Mouse (Mus musculus) MEL (cell line): ENCODE results near the gene Rnf220. TPM values are rescaled to one million over a fixed set of nuclear protein-coding genes. Genes with fewer than 3 reads are reported as not detected.

Experiments
- DNase-seq: peaks from one replicate; pipeline ENCODE4 v3.0.0; 2011; ENCODE audit warnings: low read depth, low spot score
- H3K27ac ChIP-seq: 2 replicates; pipeline ENCODE4 v1.5.1; 2012; ENCODE audit warnings: low read depth, mild to moderate bottlenecking, control low read depth, low read length, moderate library complexity; ENCODE audit not compliant: control insufficient read depth
- H3K27me3 ChIP-seq, 2 experiments: fragments of 150-350 bp in 1 of 2; sonication (generic) in 1 of 2; 2 replicates each; pipeline ENCODE4 v1.6.1; 2012; ENCODE audit warnings: low read length in 2 of 2, mild to moderate bottlenecking in 2 of 2, improper control_type of control experiment in 1 of 2, moderate library complexity in 1 of 2; ENCODE audit not compliant: insufficient read depth in 2 of 2, control insufficient read depth in 1 of 2
- H3K36me3 ChIP-seq, 2 experiments: 2 replicates each; pipeline ENCODE4 v1.6.1; 2012 to 2014; ENCODE audit warnings: low read length in 2 of 2, improper control_type of control experiment in 1 of 2, inconsistent platforms in 1 of 2, mild to moderate bottlenecking in 1 of 2; ENCODE audit not compliant: insufficient read depth in 2 of 2, control insufficient read depth in 1 of 2
- H3K4me1 ChIP-seq, 2 experiments: fragments of 150-350 bp in 1 of 2; sonication (generic) in 1 of 2; 2 replicates each; pipeline ENCODE4 v1.6.1; 2012; ENCODE audit warnings: low read length in 2 of 2, improper control_type of control experiment in 1 of 2, mild to moderate bottlenecking in 1 of 2; ENCODE audit not compliant: insufficient read depth in 2 of 2, control insufficient read depth in 1 of 2
- H3K4me3 ChIP-seq, 2 experiments: fragments of 150-350 bp in 1 of 2; sonication (generic) in 1 of 2; 2 replicates each; pipeline ENCODE4 v1.5.1; 2012; ENCODE audit warnings: low read depth in 2 of 2, low read length in 2 of 2, mild to moderate bottlenecking in 2 of 2, moderate library complexity in 2 of 2, control low read depth in 1 of 2, improper control_type of control experiment in 1 of 2; ENCODE audit not compliant: control insufficient read depth in 1 of 2, insufficient read depth in 1 of 2
- H3K79me2 ChIP-seq: 2 replicates; pipeline ENCODE4 v1.6.1; 2012; ENCODE audit warnings: mild to moderate bottlenecking, low read length, moderate library complexity; ENCODE audit not compliant: control insufficient read depth, poor library complexity, insufficient read depth
- H3K9ac ChIP-seq: 2 replicates; pipeline ENCODE4 v1.6.1; 2012; ENCODE audit warnings: low read depth, mild to moderate bottlenecking, control low read depth, low read length, moderate library complexity; ENCODE audit not compliant: control insufficient read depth, poor library complexity, severe bottlenecking
- H3K9me3 ChIP-seq: fragments of 150-350 bp; sonication (generic); replicated peaks from 2 replicates; pipeline ENCODE4 v1.6.1; 2012; ENCODE audit warnings: mild to moderate bottlenecking, low read length, improper control_type of control experiment, moderate library complexity; ENCODE audit not compliant: insufficient read depth
- E2F4 ChIP-seq: IDR thresholded peaks from 2 replicates; pipeline ENCODE4 v1.6.1; 2011; ENCODE audit warnings: low read depth, low read length, improper control_type of control experiment, borderline replicate concordance
- ELF1 ChIP-seq: IDR thresholded peaks from 2 replicates; pipeline ENCODE4 v1.6.1; 2014; ENCODE audit warnings: low read depth, mild to moderate bottlenecking, inconsistent platforms, low read length, improper control_type of control experiment, moderate library complexity
- ETS1 ChIP-seq: IDR thresholded peaks from 2 replicates; pipeline ENCODE4 v1.6.1; 2012; ENCODE audit warnings: low read depth, mild to moderate bottlenecking, inconsistent platforms, low read length, improper control_type of control experiment, moderate library complexity
- GABPA ChIP-seq: IDR thresholded peaks from 2 replicates; pipeline ENCODE4 v1.6.1; 2012; ENCODE audit warnings: low read depth, mild to moderate bottlenecking, inconsistent platforms, low read length, improper control_type of control experiment, moderate library complexity
- GATA1 ChIP-seq: IDR thresholded peaks from 2 replicates; pipeline ENCODE4 v1.6.1; 2011; ENCODE audit warnings: low read depth, low read length, improper control_type of control experiment
- HCFC1 ChIP-seq: IDR thresholded peaks from 2 replicates; pipeline ENCODE4 v1.6.1; 2012; ENCODE audit warnings: low read depth, mild to moderate bottlenecking, inconsistent platforms, low read length, improper control_type of control experiment, moderate library complexity
- JUND ChIP-seq: IDR thresholded peaks from 2 replicates; pipeline ENCODE4 v1.6.1; 2011; ENCODE audit warnings: low read depth, mild to moderate bottlenecking, improper control_type of control experiment, low read length
- KAT2A ChIP-seq: conservative IDR thresholded peaks from 2 replicates; pipeline ENCODE4 v1.6.1; 2012; ENCODE audit warnings: low read depth, low read length, improper control_type of control experiment, inconsistent platforms
- MAX ChIP-seq: IDR thresholded peaks from 2 replicates; pipeline ENCODE4 v1.6.1; 2011; ENCODE audit warnings: low read length, improper control_type of control experiment
- MAZ ChIP-seq: IDR thresholded peaks from 2 replicates; pipeline ENCODE4 v1.6.1; 2012; ENCODE audit warnings: low read depth, mild to moderate bottlenecking, inconsistent platforms, low read length, improper control_type of control experiment
- MXI1 ChIP-seq: IDR thresholded peaks from 2 replicates; pipeline ENCODE4 v1.6.1; 2011; ENCODE audit warnings: mild to moderate bottlenecking, low read depth, low read length, improper control_type of control experiment
- POLR2AphosphoS5 ChIP-seq: IDR thresholded peaks from 2 replicates; pipeline ENCODE4 v1.6.1; 2012; ENCODE audit warnings: low read depth, borderline replicate concordance, mild to moderate bottlenecking, inconsistent platforms, low read length, moderate library complexity, mixed read lengths
- RCOR1 ChIP-seq: IDR thresholded peaks from 2 replicates; pipeline ENCODE4 v1.6.1; 2012; ENCODE audit warnings: low read depth, mild to moderate bottlenecking, inconsistent platforms, low read length, improper control_type of control experiment
- SIN3A ChIP-seq: IDR thresholded peaks from 2 replicates; pipeline ENCODE4 v1.6.1; 2012; ENCODE audit warnings: low read length, improper control_type of control experiment, inconsistent platforms
- UBTF ChIP-seq: IDR thresholded peaks from 2 replicates; pipeline ENCODE4 v1.6.1; 2012; ENCODE audit warnings: low read depth, mild to moderate bottlenecking, inconsistent platforms, low read length, improper control_type of control experiment, moderate library complexity, borderline replicate concordance; ENCODE audit not compliant: insufficient read depth
- USF1 ChIP-seq: IDR thresholded peaks from 2 replicates; pipeline ENCODE4 v1.6.1; 2014; ENCODE audit warnings: low read depth, mild to moderate bottlenecking, inconsistent platforms, low read length, improper control_type of control experiment, moderate library complexity
- ZKSCAN1 ChIP-seq: IDR thresholded peaks from 2 replicates; pipeline ENCODE4 v1.6.1; 2012; ENCODE audit warnings: low read depth, mild to moderate bottlenecking, inconsistent platforms, low read length, improper control_type of control experiment, moderate library complexity
- ZNF384 ChIP-seq: IDR thresholded peaks from 2 replicates; pipeline ENCODE4 v1.6.1; 2012; ENCODE audit warnings: low read depth, mild to moderate bottlenecking, inconsistent platforms, low read length, improper control_type of control experiment
- polyA plus RNA-seq, 2 experiments: library from polyadenylated mRNA; stranded (reverse) in 1 of 2; unstranded in 1 of 2; fragments of >175 nt in 1 of 2; fragments of >200 nt in 1 of 2; gene quantifications; 2 replicates each; pipeline versions ENCODE4 v1.2.1 to v1.2.4; 2012; ENCODE audit warnings: low replicate concordance in 2 of 2, low read depth in 1 of 2; ENCODE audit not compliant: insufficient read length in 2 of 2, insufficient read depth in 1 of 2, missing spikeins in 1 of 2
- total RNA-seq: library from RNA; depleted of rRNA; stranded (reverse); fragments of 300-350 nt; gene quantifications from 2 replicates; pipeline ENCODE4 v1.2.3, GENCODE M21; 2012

The Rnf220 gene
- total and polyA plus RNA-seq, 3 experiments, result 121 to 201 TPM; not detected in 1

DNA sequence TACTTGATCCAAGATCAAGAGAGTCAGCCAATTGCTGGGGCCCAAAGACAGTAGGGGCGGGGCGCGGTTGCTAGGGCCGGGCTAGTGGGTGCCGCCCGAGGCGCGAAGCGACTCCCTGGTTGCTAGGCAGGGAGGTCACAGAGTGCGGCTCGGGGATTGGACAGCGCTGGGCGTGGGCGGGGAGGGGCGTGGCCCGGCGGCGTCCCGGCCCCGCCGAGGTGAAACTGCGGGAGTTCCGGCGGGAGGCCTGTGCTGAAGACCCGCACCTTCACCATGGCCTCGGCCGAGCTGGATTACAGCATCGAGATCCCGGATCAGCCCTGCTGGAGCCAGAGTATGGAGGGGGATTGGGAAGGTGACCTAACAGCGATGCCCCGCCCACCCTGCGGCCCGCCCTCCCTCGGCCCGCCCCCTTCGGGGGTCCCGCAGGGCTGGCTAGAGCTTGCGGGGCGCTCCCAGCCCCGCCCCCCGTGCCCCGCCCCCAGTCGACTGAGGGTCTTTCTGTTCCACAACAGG lies 245.0 kb downstream of the Rnf220 start, which contains the start of the genes Tmem53 and Armh1:
Gene Tmem53 (plus strand): TSS at position 151 of the 516 bp plus-strand sequence.
Gene Armh1 (minus strand): TSS at position 325 of the 516 bp plus-strand sequence.
- peaks cover 0 to 8% of the 10 kb centered on the region in 2 experiments; a peak in 1 of 4 replicates for H3K4me1 ChIP-seq
- no peak within 1 kb of the TSS for H3K27ac ChIP-seq
- peak within 1 kb of the TSS; percentile 79 to 82 for H3K4me3 ChIP-seq
- H3K36me3 ChIP-seq, result peaks cover 0 to 5% of the 10 kb centered on the region in 2 experiments; a peak in 2 of 4 replicates
- DNase-seq, result peak; percentile 95
- peak within 1 kb of the TSS; percentile 71 for H3K9ac ChIP-seq
- no peaks in the 10 kb centered on the region for H3K79me2 ChIP-seq
- H3K27me3 ChIP-seq, result peaks cover 0 to 4% of the 10 kb centered on the region in 2 experiments; a peak in 1 of 4 replicates
- peak; percentile 67 for TF ChIP-seq SIN3A
- no peak for TF ChIP-seq GATA1
- peak; percentile 39; the same call in 1 of the 2 replicates for TF ChIP-seq MXI1
- H3K9me3 ChIP-seq, result no peaks in the 10 kb centered on the region

DNA sequence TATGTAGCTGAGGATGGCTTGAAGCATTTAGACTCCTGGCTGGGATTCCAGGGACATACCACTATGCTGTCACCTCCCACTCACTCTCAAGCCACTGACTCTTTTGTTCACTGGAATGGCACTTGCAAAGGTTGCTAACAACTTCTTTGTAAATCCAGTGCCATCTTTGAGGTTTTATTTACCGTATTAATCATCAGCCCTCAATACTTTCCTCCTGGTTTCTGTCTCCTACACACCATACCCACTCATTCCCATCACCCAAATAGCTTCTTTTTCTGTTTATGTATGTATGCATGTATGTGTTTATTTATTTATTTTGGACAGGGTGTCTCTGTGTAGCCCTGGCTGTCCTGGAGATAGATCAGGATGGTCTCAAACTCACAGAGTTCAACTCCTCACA lies 245.9 kb downstream of the Rnf220 start:
- H3K27ac ChIP-seq, result no peak overlapping the region
- H3K36me3 ChIP-seq, result peaks cover 0 to 5% of the 10 kb centered on the region in 2 experiments; a peak in 2 of 4 replicates
- TF ChIP-seq ETS1, result no peak
- TF ChIP-seq HCFC1, result no peak
- TF ChIP-seq UBTF, result no peak
- TF ChIP-seq ZNF384, result no peak
- TF ChIP-seq POLR2AphosphoS5, result no peak
- TF ChIP-seq MXI1, result no peak
- no peak for TF ChIP-seq ELF1
- no peak for TF ChIP-seq RCOR1
- no peak for TF ChIP-seq JUND
- no peak for TF ChIP-seq MAX
- no peak for TF ChIP-seq MAZ
- H3K79me2 ChIP-seq, result no peaks in the 10 kb centered on the region
- no peaks in the 10 kb centered on the region for H3K9me3 ChIP-seq
- DNase-seq, result no peak
- peaks cover under 1 to 3% of the 10 kb centered on the region in 2 experiments; a peak in 3 of 4 replicates for H3K27me3 ChIP-seq
- no peak overlapping the region for H3K4me3 ChIP-seq
- no peak overlapping the region for H3K9ac ChIP-seq
- H3K4me1 ChIP-seq, result peaks cover 0 to 8% of the 10 kb centered on the region in 2 experiments; a peak in 1 of 4 replicates

DNA sequence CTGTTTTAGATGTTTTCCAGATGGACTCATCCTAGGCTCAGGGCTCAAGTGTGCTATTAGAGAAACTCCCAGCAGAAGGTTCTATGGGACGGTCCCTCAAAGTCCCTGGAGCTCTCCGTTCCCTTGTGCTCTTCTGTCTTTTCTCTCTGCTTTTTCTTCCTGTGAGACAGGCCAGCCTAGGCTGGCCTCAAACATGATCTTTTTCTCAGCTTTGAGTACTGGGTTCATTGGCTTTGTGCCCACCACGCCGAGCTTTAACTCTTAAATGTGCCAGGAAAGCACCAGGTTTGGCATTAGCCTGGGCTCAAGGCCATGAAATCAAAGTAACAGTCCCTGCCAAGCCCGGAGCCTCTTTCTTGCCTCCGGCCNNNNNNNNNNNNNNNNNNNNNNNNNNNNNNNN lies 256.0 kb downstream of the Rnf220 start:
- no peak for DNase-seq
- TF ChIP-seq SIN3A (no peak), ZNF384 (no peak), KAT2A (no peak), E2F4 (no peak), POLR2AphosphoS5 (no peak), MAZ (no peak), USF1 (no peak), ZKSCAN1 (no peak), JUND (no peak), GATA1 (no peak), GABPA (no peak)
- TF ChIP-seq, all 39 proteins: peak for 0
- no peaks in the 10 kb centered on the region for H3K4me1 ChIP-seq
- H3K36me3 ChIP-seq, result no peaks in the 10 kb centered on the region
- H3K79me2 ChIP-seq, result no peaks in the 10 kb centered on the region
- no peak overlapping the region for H3K9ac ChIP-seq
- no peak overlapping the region for H3K4me3 ChIP-seq
- peaks cover 4 to 6% of the 10 kb centered on the region in 2 experiments; a peak in 2 of 4 replicates for H3K27me3 ChIP-seq
- no peak overlapping the region for H3K27ac ChIP-seq
- no peaks in the 10 kb centered on the region for H3K9me3 ChIP-seq
